8 mouse cellular contexts compared by ENCODE assay signal in the genomic region with DNA sequence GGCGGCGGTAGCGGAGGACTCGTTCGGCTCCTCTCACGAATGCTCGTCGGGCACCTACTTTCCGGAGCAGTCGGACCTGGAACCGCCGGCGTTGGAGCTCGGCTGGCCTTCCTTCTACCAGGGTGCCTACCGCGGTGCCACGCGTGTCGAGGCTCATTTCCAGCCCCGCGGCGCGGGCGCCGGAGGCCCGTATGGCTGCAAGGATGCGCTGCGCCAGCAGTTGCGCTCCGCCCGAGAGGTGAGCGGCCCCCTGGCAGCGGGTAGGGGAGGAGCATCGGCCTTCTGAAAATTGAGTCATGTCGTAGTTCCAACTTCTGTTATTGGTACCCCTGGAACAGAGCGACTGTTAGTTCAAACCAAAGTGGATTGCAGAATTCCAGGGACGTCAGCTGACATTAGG. TPM values are rescaled to one million over a fixed set of nuclear protein-coding genes. Genes with fewer than 3 reads are reported as not detected.
DNase-seq lines count a peak whose midpoint lies in the region; ATAC-seq lines count a peak whose summit lies in the region.

No protein-coding gene starts in this region.

- under 1% methylated on average over 37 of the region's 37 CpGs for WGBS in forebrain, embryonic 11.5 days
- under 1% methylated on average over 37 of the region's 37 CpGs for WGBS in midbrain, embryonic 15.5 days

- H3K4me2 ChIP-seq in forebrain, embryonic 11.5 days (ENCODE audit: low read depth, low read length, severe bottlenecking) = peak overlapping the region; percentile 64
- H3K4me2 ChIP-seq in midbrain, embryonic 15.5 days = peak overlapping the region; percentile 100

- no peaks in the 10 kb centered on the region for H3K9me3 ChIP-seq in forebrain, embryonic 11.5 days (ENCODE audit: control insufficient read depth, low read length)
- H3K9me3 ChIP-seq in midbrain, embryonic 15.5 days = no peaks in the 10 kb centered on the region

- no peaks in the 10 kb centered on the region for H3K27me3 ChIP-seq in forebrain, embryonic 11.5 days (ENCODE audit: control insufficient read depth, insufficient read depth, low read length)
- H3K27me3 ChIP-seq in midbrain, embryonic 15.5 days (replicated peaks) = no peaks in the 10 kb centered on the region

- H3K9ac ChIP-seq in forebrain, embryonic 11.5 days (ENCODE audit: low read length) = peak overlapping the region; percentile 81
- peak overlapping the region; percentile 37 for H3K9ac ChIP-seq in midbrain, embryonic 15.5 days

- H3K36me3 ChIP-seq in forebrain, embryonic 11.5 days (ENCODE audit: control insufficient read depth, insufficient read depth, low read length) = no peaks in the 10 kb centered on the region; the same call in 1 of the 2 replicates
- H3K36me3 ChIP-seq in midbrain, embryonic 15.5 days (replicated peaks) = no peaks in the 10 kb centered on the region

- ATAC-seq in forebrain, embryonic 11.5 days (replicated peaks; ENCODE audit: low FRiP score) = peak; percentile 37
- peak; percentile 25 for ATAC-seq in midbrain, embryonic 15.5 days (replicated peaks)
- no peak for ATAC-seq in cerebellum, adult (ENCODE audit: insufficient number of reproducible peaks, low FRiP score, low TSS enrichment)

- H3K4me1 ChIP-seq in forebrain, embryonic 11.5 days (replicated peaks; ENCODE audit: control insufficient read depth, insufficient read depth, low read length) = peaks cover 21% of the 10 kb centered on the region
- H3K4me1 ChIP-seq in midbrain, embryonic 15.5 days = peaks cover 33% of the 10 kb centered on the region

- intact Hi-C loops in left cerebral cortex, postnatal 4 days (cut with DNase I) = no loop called here
- intact Hi-C loops in left cerebral cortex, postnatal 14 days (cut with DNase I) = loop anchor here (5.0 kb wide), 1 partner anchor 94 kb away; no protein-coding TSS in a partner anchor

- H3K27ac ChIP-seq in forebrain, embryonic 11.5 days (ENCODE audit: low read depth, low read length) = peak overlapping the region; percentile 25; the same call in 1 of the 2 replicates
- H3K27ac ChIP-seq in midbrain, embryonic 15.5 days = 0 out of 2 replicates have a peak overlapping the region, but pooled peaks have one; percentile 0

- peak; percentile 32 for DNase-seq in left cerebral cortex, postnatal 4 days
- no peak for DNase-seq in left cerebral cortex, postnatal 14 days (ENCODE audit: low spot score in 2 of 2)
- peak; percentile 65 for DNase-seq in R1 (ENCODE audit: low read depth, low spot score)
- DNase-seq in forebrain, embryonic 11.5 days (ENCODE audit: low spot score) = no peak
- DNase-seq in kidney, postnatal 4 days = peak; percentile 52 to 64
- DNase-seq in thymus, postnatal 36 days = peak; percentile 64 to 76

- H3K4me3 ChIP-seq in forebrain, embryonic 11.5 days (ENCODE audit: low read depth, low read length) = peak overlapping the region; percentile 67
- peak overlapping the region; percentile 61 for H3K4me3 ChIP-seq in midbrain, embryonic 15.5 days

RNA-seq across cellular contexts. Expression of gene Fam83d, which starts 0.5 kb away (rescaled TPM):
- total RNA-seq in left cerebral cortex, postnatal 4 days (2021) = 1 to 10 TPM; 2.7 to 3.3 TPM
- total RNA-seq in left cerebral cortex, postnatal 14 days (2021) = 1 to 10 TPM; 1.0 to 1.3 TPM
- polyA plus RNA-seq in forebrain, embryonic 11.5 days (2014; fragmentation: Nextera tagmentation; extraction: Ambion mirVana) = 54.0 and 57.5 TPM in 2 replicates
- 6.0 and 7.3 TPM in 2 replicates for polyA plus RNA-seq in midbrain, embryonic 15.5 days (2015; fragmentation: Nextera tagmentation; extraction: Ambion mirVana)

RNA-seq across cellular contexts. Expression of gene Dhx35, which starts 26.3 kb away (rescaled TPM):
- total RNA-seq in left cerebral cortex, postnatal 4 days (2021) = 10 to 100 TPM; 23.7 to 24.3 TPM
- total RNA-seq in left cerebral cortex, postnatal 14 days (2021) = 10 to 100 TPM; 14.1 to 17.4 TPM
- 20.4 and 26.1 TPM in 2 replicates for polyA plus RNA-seq in forebrain, embryonic 11.5 days (2014; fragmentation: Nextera tagmentation; extraction: Ambion mirVana)
- polyA plus RNA-seq in midbrain, embryonic 15.5 days (2015; fragmentation: Nextera tagmentation; extraction: Ambion mirVana) = 14.3 and 14.6 TPM in 2 replicates

Comparison
In these comparisons a context has a peak if more than half of its experiments do, and no peak if none do; other contexts are left out.
1. DNase-seq: peak in left cerebral cortex, postnatal 4 days (single experiment), R1 (single experiment), kidney, postnatal 4 days (2 of 2) and thymus, postnatal 36 days (2 of 2); none in left cerebral cortex, postnatal 14 days (0 of 2) and forebrain, embryonic 11.5 days (single experiment).